Mouse (Mus musculus) gastrocnemius, adult 2 months (tissue): ENCODE results near the gene Gnb1l. TPM values are rescaled to one million over a fixed set of nuclear protein-coding genes. Genes with fewer than 3 reads are reported as not detected.

Experiments used
- DNase-seq: peaks from one replicate; pipeline ENCODE4 v3.0.0; 2022
- H3K27ac ChIP-seq: fragments of 200-600 bp; 2 replicates; pipeline ENCODE4 v1.8.1; 2022; ENCODE audit warnings: mild to moderate bottlenecking
- H3K4me3 ChIP-seq: fragments of 200-600 bp; 2 replicates; pipeline ENCODE4 v1.8.1; 2022; ENCODE audit warnings: mild to moderate bottlenecking, moderate library complexity
- CTCF ChIP-seq: fragments of 200-600 bp; IDR thresholded peaks from 2 replicates; pipeline ENCODE4 v1.8.1; 2022; ENCODE audit warnings: antibody characterized with exemption, mild to moderate bottlenecking, moderate library complexity
- intact Hi-C: fragments of 180-260 bp; cut with DNase I; formaldehyde crosslinking; loops from one replicate; pipeline ENCODE4 v1.15.1; 2025
- total RNA-seq, 2 experiments: library from RNA; stranded (reverse); gene quantifications; 2 replicates each; pipeline ENCODE4 v1.2.3; 2021

The Gnb1l gene
- total RNA-seq, 2 experiments from 2014 or later: 4.0 to 4.4 TPM

DNA sequence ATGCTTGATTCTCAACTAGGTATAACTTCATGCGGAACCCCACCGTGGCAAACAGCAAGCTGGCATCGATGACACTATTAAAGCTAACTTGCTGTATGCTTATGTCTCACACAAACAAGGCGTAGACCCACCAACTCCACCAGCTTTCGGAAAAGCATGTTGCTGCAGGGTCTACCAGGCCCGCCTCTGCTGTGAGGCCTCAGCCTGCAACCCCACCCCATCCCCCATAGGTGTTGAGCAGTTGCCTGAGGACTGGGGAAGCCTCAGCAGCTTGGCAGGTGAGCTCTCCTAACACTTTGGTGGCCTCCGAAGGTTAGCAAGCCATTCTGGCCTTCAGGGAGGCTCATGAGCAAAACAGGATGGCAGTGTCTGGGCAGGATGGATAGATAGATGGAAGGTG lies 70.1 kb downstream of the Gnb1l start:
- Histone ChIP-seq H3K4me3 (no peak overlapping the region), H3K27ac (no peak overlapping the region)
- intact Hi-C loops: no loop called here
- no peak for DNase-seq
- TF ChIP-seq CTCF: no peak

DNA sequence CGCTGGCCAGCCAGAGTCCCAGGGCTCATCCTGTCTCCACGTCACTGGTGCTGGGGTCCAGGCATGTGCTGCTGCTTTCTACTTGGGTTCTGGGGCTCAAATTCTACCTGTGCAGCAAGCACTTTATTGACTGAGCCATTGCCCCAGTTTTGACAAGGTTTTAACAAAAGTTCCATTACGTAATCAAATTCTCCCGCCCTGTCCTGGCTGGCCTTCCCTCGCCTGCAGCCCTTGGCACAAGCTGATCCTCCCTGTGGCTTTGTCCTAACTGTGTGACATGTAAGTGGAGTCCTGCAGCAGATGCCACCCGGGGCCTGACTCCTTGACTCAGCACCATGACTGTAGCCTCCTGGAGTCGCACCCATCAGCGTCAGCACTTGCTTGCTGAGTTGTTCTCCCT lies 75.7 kb downstream of the Gnb1l start:
- peak; percentile 43 for DNase-seq
- no peak for TF ChIP-seq CTCF
- no peak overlapping the region for H3K27ac ChIP-seq
- no peak overlapping the region for H3K4me3 ChIP-seq
- intact Hi-C loops: no loop called here

DNA sequence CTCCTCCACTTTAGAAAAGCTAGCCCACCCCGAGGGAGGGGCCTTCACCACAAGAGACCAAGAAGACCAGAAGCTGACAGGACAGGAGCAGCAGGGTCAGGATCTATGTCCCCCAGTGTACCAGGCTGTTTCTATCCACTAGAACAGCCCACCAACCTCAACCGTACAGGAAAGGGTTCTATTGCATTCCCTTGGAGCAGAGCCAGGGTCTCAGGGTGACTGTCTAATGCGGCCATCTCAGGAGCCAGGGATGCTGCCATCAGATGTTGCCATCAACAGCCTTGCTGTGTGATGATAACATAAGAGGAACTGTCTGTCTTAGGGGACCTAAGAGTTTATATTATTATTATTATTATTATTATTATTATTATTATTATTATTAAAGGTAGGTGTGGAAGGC lies 78.6 kb downstream of the Gnb1l start:
- H3K4me3 ChIP-seq: no peak overlapping the region
- H3K27ac ChIP-seq: no peak overlapping the region
- DNase-seq: no peak
- TF ChIP-seq CTCF: no peak
- intact Hi-C loops: no loop called here

GRCm38 (mm10) chr16:18577599-18578160 lies 79.2 kb downstream of the Gnb1l start:
- intact Hi-C loops: no loop called here
- no peak for DNase-seq

GRCm38 (mm10) chr16:18580389-18580788 lies 81.9 kb downstream of the Gnb1l start:
- intact Hi-C loops: no loop called here
- TF ChIP-seq CTCF: no peak; the same call in 1 of the 2 replicates
- DNase-seq: no peak
- Histone ChIP-seq H3K4me3 (no peak overlapping the region), H3K27ac (no peak overlapping the region)

More at GRCm38 (mm10) chr16:18577599-18578160, 79.2 kb downstream of the Gnb1l start:
- Histone ChIP-seq H3K4me3 (no peak overlapping the region), H3K27ac (no peak overlapping the region)
- no peak for TF ChIP-seq CTCF

GRCm38 (mm10) chr16:18581050-18581622 lies 82.6 kb downstream of the Gnb1l start:
- intact Hi-C loops: no loop called here
- no peak for TF ChIP-seq CTCF
- no peak for DNase-seq
- H3K27ac ChIP-seq: no peak overlapping the region
- peak overlapping the region; percentile 69 for H3K4me3 ChIP-seq

DNA sequence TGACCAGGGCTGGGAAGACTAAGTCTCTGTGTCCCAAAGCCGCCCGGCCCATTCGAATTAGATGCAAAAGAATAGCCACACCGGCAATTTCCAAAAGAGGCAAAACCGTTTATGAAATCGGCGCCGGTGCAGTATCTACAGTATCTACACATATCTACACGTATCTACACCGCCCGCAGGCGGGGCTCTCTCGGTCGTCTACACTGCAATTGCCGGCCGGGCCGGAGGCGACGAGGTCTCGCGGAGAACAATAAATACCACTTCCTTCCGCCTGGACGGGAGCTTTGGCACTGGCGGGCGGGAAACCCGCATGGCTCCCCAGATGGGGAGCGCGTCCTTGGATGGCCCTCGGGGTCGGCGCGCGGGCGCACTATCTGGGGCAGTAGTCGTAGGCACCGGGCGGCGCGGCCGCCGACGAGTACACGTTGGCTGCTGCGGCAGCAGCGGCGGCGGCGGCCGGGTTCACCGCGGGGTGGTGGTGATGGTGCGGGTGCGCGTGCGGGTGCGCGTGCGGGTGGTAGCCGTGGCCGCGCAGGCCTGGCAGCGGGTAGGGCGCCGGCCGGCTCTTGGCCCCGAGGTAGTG lies 83.2 kb downstream of the Gnb1l start:
- Histone ChIP-seq H3K4me3 (peak overlapping the region; percentile 69), H3K27ac (no peak overlapping the region)
- no peak for TF ChIP-seq CTCF
- intact Hi-C loops: no loop called here
- peak; percentile 37 for DNase-seq

GRCm38 (mm10) chr16:18582426-18583148 lies 84.1 kb downstream of the Gnb1l start:
- H3K4me3 ChIP-seq: peak overlapping the region; percentile 69
- TF ChIP-seq CTCF: no peak
- peak; percentile 27 for DNase-seq

DNA sequence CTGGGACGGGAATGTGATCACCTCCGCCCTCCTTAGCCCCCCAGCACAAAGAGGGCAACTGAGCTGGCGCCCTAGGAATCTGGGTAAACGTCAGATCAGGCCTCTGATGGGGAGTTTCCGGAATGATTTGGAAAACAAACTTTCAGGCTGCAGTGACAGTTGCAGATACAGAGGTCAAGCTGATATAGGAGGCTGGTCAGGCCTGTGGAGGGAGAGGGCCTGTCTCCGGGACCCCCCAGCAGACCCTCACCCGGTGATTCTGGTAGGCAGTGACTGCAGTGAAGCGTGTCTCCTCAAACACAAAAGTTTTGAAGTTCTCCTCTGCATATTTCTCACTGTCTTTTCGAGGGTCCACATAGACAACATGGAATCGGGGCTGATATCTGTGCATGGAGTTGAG lies 84.7 kb downstream of the Gnb1l start:
- no peak for TF ChIP-seq CTCF
- no peak for DNase-seq
- intact Hi-C loops: no loop called here
- no peak overlapping the region for H3K4me3 ChIP-seq
- no peak overlapping the region for H3K27ac ChIP-seq

More at GRCm38 (mm10) chr16:18582426-18583148, 84.1 kb downstream of the Gnb1l start:
- H3K27ac ChIP-seq: no peak overlapping the region
- intact Hi-C loops: no loop called here

GRCm38 (mm10) chr16:18583673-18584357 lies 85.3 kb downstream of the Gnb1l start:
- H3K27ac ChIP-seq: no peak overlapping the region
- no peak for DNase-seq
- intact Hi-C loops: no loop called here
- no peak overlapping the region for H3K4me3 ChIP-seq
- no peak for TF ChIP-seq CTCF

- intact Hi-C loops: no loop called here
- Histone ChIP-seq H3K27ac (peak overlapping the region; percentile 53; the same call in 1 of the 2 replicates), H3K4me3 (peak overlapping the region; percentile 73)
- no peak for DNase-seq
- TF ChIP-seq CTCF: no peak
Measured at GRCm38 (mm10) chr16:18584901-18585510, 86.5 kb downstream of the Gnb1l start.

GRCm38 (mm10) chr16:18585676-18586075 lies 87.2 kb downstream of the Gnb1l start:
- no peak for TF ChIP-seq CTCF
- peak overlapping the region; percentile 73 for H3K4me3 ChIP-seq
- intact Hi-C loops: no loop called here
- H3K27ac ChIP-seq: peak overlapping the region; percentile 53
- no peak for DNase-seq
